In the genomic region with DNA sequence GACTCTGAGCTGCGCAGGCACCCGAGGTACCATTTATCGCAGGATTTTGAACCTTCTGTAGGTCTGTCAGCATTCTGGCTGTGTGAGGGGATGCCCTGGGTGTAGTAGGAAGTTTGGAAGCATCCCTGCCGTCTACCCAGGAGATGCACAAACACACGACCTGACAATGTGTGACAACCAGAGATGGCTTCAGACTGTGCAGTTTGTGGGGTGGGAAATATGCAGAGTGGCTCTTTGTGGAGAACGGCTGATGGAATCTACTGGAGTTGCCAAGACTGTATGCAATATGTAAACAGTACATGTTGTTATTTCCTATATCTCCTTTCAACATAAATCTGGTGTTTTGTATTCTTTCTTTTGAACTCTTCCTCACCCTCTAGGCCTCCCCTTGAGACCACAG, we compare ENCODE assay signal across 17 mouse cellular contexts. TPM values are rescaled to one million over a fixed set of nuclear protein-coding genes. Genes with fewer than 3 reads are reported as not detected.
"Had no signal": no experiment of that assay in that cellular context is flagged by ENCODE, and none has a peak within 500 bp of the region (broad histone marks: within the 10 kb centered on the region; RNA-seq: fewer than 3 reads in every experiment).

No protein-coding gene starts in this region.

- H3K36me3 ChIP-seq: limb, embryonic 12.5 days; midbrain, embryonic 13.5 days had no signal

- DNase-seq: kidney, adult 9 months; kidney, postnatal 10 days; kidney, postnatal 4 days; liver; liver, embryonic 13.5 days; liver, postnatal 0 days; thymus, postnatal 4 days had no signal

- H3K9me3 ChIP-seq: limb, embryonic 12.5 days; liver, embryonic 13.5 days; megakaryocyte, embryonic 14.5 days; midbrain, embryonic 13.5 days had no signal

- H3K27ac ChIP-seq: layer of hippocampus, adult 2 months; limb, embryonic 12.5 days; liver, embryonic 13.5 days; macrophage; midbrain, embryonic 13.5 days; stomach, postnatal 0 days had no signal

- H3K4me3 ChIP-seq: layer of hippocampus, adult 2 months; limb, embryonic 12.5 days; liver, embryonic 13.5 days; megakaryocyte, embryonic 14.5 days; midbrain, embryonic 13.5 days had no signal

- ATAC-seq: intestine, embryonic 16.5 days; liver, postnatal 0 days had no signal

- H3K27me3 ChIP-seq: liver, embryonic 13.5 days; midbrain, embryonic 13.5 days had no signal

- H3K9ac ChIP-seq: limb, embryonic 12.5 days; liver, embryonic 13.5 days; liver, postnatal 0 days; midbrain, embryonic 13.5 days had no signal

- H3K4me2 ChIP-seq: limb, embryonic 12.5 days; liver, embryonic 13.5 days; midbrain, embryonic 13.5 days had no signal

RNA-seq across cellular contexts. Expression of gene 9130230L23Rik, which starts 33.0 kb away (rescaled TPM):
- total RNA-seq: layer of hippocampus, adult 2 months; layer of hippocampus, postnatal 10 days; left cerebral cortex, postnatal 36 days had no signal
- polyA plus RNA-seq: limb, embryonic 12.5 days; liver, embryonic 13.5 days; liver, postnatal 0 days; macrophage; neural tube, embryonic 11.5 days had no signal
